Mouse (Mus musculus) CD4-positive, CD25-positive, alpha-beta regulatory T cell, adult 4 months (primary cell): Measurements from ENCODE around the gene Cfap61. TPM values are rescaled to one million over a fixed set of nuclear protein-coding genes. Genes with fewer than 3 reads are reported as not detected.
A peak's percentile ranks its signal among the peaks of the same experiment; 100 is the strongest.

ENCODE experiments used
- ATAC-seq: one replicate; pipeline ENCODE4 v1.8.0; 2017
- polyA plus RNA-seq, 2 experiments: library from polyadenylated mRNA; unstranded; fragments of 100-300 nt; shearing (Covaris generic); gene quantifications; one replicate each; pipeline ENCODE4 v1.2.1; 2017

The Cfap61 gene
- polyA plus RNA-seq, 2 experiments from 2014 or later, result not detected

DNA sequence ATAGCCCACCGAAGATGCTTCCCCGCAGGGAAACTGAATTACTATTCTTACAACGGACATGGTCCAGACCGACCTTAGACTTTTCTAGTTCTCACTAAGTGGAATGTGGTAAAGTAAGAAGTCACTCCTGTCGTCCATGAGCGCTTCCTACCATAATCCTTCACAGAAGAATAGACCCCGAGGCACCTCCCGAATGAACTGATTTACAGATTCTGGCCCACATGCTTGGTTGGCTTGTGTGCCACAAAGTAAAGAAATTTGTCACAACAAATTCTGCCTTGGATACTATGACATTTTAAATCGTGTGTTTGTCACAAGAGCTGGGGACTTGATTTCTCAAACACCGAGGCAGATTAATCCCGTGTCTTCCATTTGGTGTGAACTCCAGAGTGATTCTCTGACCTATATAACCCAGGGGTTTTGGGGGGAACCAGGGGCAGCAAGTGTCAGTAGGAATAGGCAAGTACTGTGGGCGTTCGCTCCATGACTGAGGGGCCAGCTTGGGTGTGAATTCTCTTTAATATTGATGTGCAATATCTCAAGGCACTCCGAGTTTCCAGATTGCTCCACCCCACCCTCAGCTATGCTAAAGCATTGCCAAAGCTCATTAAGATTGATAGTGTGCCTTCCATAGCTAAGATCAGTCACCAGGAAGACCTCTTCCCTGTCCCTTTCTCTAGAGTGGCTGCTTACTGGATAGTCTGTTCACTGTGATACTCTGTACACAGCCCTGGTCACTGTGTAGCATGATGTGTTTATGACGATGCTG is 214.8 kb downstream of the Cfap61 start:
- ATAC-seq, result no peak

DNA sequence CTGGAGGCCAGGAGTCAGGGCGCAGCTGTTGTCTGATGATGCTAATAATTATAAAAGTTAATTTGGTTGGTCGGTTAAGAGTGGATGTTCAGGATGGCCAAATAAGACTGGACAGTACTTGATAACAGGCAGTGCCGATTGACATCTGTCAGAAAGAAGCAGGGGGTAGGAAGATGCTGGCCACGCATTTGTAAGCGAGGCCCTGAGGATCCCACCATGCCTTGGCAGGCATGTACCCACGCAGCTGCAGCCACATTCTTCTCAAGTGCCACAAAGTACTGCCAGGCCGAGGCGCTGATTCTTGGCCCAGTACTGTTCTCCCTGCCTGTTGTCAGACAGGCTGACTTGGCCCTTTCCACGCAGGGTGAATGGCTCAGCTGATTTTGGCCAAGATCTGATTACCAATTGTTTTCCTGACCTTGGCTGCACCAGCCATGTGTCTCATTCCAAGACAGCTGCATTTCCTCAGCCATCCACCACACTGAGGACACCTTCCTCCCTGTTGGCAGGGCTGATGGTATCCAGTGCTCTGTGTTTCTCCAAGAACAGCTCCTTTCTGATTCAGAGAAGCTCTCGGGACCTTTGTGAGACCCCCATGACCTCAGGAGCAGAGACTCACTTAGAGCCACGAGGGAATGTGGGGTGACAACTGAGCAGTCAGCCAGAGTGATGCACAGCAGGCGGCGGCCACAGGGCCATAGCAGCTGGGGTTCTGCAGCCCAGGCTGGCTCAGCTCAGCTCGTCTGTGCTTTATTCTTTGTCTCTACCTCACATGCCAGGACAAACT is 233.6 kb downstream of the Cfap61 start:
- no peak for ATAC-seq

DNA sequence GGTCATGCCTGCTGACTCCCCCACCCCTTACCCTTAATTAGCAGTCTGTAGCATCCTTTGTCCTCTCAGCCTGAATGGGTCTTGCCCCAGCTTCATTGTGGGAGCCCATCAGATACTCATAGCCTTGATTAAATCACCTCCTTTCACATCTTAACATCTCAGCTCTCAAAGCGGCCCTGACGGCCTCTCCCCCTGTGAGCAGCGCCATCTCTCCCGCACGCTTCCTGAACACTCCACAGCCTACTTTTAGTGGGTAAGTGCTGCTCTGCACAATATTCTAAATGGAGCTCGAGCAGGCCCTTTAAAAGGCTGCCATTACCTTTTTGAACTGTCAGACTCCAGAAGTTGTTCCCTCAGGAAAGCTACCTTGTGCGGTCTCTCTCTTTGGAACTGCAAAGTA is 234.9 kb downstream of the Cfap61 start:
- ATAC-seq, result no peak

DNA sequence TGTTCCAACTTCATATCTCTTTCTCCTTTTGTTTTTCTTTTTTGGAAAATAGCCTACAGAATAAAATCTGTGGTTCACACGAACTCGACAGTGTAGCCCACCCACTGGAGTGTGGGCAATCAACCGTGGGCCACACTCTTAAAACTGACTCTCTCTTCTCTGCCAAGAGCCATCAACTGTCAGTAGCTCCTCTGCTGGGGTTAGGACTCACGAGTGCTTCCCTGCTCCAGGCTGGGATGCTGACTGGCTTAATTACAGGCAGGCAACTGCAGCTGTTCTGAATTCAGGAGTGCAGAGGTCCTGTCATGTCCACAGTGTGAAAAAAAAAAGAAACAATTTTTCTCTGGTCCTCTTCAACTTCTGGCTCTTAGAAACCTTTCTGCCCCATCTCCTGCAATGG is 237.5 kb downstream of the Cfap61 start:
- no peak for ATAC-seq

DNA sequence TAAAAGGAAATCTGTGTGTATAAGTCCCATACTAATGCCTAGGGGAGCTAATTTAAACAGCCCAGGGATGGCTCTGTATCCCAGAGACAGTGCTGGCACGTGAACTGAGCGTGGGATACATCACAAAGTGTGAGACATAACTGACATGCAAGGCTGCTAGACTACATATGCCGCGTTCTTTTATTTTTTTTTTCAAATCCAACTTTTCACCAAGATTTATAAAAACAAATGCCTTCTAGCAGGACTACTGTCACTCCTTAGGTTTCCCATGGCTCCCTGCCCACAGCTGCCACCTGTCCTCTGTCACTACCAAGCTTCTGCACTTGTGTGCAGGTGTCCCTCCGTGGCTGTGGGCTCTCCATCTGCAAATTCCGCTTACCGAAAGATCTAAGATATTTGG is 239.6 kb downstream of the Cfap61 start:
- no peak for ATAC-seq

DNA sequence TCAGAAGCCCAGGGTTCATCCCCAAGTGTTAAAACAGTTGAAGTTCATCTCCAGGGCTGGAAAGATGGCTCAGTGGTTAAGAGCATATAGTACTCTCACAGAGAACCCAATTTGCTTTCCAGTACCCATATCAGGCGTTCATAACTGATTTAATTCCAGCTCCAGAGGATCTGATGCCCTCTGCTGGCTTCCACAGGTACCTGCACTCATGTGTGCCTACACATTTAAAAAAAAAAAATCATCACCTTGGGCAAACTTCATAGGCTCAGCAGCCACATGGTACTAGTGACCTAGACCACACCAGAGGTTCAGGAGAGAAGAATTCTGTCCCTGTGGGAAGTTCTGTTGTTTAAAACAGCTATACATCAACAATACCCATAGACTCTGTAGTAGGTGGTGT is 244.1 kb downstream of the Cfap61 start:
- ATAC-seq, result no peak

DNA sequence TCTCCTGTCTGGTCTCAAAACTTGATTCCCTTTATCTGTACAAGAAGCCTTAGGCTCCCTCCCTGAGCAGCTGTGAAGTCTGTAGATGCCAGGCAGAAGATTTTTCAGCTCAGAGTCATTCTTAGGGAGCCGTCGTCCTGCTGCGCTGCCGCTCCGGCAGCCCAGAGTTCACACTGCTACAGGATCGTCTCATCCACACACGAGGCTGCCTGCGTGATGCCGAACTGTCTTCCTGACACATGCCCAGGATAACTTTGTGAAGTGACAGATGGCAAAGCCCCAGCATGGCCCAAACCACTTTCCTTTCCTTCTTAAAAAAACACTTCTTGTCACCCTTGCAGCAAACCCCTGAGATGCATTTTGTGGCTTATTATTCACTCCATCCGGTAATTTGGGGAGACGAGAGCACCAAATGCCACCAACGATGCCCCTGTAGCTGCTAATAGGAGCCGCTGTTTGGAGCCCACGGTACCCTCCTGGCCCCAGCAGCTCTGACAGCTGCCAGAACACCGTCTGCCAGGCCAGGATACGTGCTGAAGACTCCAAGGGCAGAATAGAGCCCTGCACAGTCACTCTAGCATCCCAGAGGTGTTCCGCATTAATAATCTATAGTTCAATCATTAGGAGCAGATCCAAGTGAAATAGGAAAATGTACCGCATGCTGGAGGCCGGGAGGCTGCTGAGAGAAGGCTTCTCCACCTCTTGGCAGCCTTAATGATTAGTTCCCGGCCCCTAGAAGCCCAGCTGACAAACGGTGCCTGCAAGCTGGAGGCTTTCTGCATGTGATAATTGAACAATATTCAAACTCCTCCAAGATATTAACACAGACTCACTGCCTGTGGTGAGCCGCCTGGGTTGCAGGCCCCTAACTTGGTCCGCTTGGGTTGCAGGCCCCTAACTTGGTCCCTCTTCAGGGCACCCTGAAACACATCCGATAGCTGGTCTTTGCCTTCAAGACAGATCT is 249.5 kb downstream of the Cfap61 start:
- ATAC-seq, result no peak

DNA sequence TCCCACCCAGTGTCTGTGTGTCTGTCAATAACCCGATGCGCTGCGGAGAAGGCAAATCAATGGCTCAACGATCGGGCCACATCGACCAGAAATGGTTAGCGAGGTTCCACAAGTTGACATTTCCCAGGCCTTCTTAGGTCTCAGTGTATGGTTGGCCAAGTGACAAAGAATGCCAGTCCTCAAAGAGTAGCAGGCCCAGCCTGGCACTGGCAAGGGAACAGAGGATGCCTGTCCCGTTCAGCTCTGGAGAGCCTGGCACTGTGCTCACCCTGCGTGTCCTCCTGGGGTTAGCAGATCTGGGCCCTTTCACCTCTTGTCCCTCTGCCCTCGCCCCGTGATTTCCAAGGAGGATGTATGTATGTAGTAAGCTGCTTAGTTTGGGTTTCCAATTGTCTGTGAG is 261.5 kb downstream of the Cfap61 start:
- no peak for ATAC-seq

DNA sequence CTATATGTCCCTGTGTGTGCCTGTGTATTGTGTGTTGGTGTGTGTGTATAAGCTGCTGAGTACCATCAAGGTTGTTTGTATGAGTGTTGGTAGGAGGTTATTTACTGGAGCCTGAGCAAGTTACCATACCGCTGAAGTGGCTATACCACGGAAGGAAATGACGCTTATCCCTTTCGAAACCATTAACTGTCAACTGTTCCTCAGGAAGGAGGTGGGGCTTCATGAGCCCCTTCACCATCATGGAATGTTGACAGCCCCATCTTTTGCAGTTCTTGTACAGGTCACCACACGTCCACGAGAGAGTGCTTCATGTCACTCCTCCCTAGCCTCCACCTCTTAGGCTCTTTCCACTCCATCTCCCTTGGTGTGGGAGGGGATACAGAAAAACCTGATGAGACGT is 263.4 kb downstream of the Cfap61 start:
- ATAC-seq, result peak; percentile 88

DNA sequence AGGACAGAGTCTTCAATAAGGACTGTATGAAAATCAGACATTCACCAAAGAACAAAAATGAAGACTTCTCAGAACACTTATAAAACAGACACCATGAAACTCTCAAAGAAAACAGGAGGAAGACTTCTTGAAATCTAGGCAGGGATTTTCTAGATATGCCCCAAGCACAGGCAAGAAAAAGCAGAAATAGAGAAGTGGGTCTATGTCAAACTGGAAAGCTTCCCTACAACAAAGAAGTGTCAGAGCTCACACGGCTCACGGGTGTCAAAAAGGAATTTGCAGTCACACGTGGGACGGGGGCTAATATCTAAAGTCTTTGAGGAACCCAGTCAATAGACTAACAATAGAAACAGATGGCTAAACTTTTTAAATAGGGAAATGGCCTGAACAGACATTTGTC is 276.4 kb downstream of the Cfap61 start:
- ATAC-seq, result no peak

DNA sequence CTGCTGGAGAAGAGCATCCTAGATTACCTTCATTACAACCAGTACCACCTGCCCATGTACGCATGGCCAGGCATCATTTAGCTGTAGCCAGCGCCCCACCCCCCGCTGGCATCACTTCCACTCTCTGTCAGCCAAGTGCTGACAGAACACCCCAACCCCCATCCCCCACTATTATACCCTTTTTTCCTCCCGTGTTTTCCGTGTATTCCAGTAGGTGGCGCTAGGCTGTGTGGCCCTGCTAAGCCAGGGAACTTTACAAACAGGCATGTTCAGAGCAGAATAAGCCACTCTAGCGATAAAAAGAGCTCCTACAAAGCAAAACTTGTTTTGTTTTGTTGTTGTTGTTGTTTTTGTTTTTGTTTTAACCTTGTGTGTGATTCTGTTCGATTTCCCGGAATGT is 280.1 kb downstream of the Cfap61 start:
- peak; percentile 87 for ATAC-seq

DNA sequence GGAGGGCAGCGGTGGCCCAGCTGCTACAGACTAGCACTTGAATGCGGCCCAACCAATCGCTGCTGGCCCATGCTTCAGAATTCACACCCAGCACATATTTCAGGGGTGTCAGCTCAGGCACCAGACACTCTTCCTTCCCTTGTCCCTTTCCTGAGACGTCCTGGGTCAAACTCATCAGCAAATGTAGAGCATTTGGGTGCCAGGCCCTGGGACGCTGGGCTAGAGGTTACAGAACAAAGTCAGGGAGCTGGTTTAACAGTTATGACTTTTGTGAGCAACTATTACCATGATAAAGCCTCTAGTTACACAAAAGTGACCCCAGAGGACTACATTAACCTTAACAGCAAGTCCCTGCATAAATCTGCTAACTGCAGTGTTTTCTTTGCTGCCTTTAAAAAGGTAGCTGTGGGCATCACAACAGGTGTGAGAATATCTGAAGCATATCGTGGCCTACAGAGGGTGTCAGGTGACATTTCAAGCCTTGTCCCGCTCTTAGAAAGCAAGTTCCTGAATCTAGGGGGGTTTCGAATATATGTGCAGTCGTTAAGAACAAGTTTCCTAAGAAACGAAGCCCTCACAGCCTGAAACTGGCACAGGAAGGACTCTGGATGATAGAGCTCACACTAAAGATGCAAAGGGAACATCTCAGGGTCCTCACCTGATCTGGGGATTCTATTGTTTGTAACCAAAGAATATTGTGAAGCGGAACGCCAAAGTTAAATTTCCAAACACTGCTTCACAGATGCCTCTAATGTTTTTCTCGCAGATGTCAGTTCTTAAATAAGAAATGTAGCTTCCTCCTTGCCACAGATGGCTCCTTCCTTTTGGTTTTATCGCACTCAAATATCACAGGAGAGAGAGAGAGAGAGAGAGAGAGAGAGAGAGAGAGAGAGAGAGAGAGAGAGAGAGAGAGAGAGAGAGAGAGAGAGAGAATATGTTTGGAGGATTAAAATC is 281.8 kb downstream of the Cfap61 start:
- no peak for ATAC-seq

DNA sequence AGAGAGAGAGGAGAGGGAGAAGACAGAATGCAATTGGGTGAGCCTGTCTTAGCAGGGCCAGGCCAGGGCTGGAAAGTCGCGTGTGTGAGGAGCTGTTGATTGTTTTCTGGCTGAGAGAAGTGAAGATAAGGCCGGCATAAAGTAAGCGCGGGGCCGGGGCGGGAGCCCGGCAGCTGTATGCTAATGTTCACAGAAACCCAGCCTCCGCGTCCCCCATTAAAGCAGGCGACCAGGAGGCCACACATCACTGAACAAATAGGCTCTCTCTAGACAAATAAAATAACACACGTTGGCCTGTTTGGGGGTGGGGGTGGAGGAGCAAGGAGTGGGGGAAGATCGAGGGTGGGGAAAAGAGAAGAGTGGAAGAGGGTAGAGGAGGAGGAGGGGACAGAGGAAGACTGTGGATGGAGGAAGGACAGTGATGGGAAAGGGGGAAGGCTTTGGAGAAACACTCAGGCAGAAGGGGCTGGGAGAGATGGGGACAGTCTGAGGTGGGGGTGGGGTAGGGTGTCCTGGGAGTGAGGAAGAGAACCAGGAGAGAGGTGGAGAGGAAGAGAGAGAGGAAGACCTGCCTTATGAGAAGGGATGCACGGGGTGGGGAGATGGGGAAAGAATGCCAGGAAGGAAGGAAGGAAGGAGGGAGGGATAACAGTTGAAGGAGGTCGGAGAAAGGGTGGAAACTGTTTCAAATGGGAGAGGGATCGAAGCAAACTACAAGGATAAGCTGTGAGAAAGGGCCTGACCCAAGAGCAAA is 282.8 kb downstream of the Cfap61 start:
- no peak for ATAC-seq

DNA sequence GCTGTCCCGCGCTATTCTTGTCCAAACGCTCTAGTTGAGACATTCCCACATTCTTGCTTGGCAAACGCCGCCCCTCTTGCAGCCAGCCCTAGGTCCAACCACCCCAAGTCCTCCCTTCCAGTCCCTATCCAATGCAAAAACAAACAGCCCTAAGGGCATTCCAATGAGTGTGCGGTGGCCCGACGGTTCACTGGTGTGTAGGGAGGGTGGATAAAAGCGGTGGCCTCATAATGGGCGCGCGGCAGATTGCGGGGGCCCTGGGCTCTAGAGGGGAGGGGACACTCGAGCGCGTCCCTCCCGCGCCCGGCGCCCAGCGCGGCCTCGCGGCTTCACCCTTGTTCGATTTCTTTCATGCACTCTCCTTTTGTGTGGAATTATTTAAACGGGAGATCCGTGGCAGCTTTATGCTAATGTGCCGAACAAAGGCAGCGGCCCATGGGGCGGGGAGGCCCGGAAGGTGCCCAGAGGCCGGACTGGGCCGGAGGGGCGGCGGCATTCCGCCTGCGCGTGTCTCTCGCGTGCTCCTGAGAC is 283.6 kb downstream of the Cfap61 start:
- no peak for ATAC-seq

DNA sequence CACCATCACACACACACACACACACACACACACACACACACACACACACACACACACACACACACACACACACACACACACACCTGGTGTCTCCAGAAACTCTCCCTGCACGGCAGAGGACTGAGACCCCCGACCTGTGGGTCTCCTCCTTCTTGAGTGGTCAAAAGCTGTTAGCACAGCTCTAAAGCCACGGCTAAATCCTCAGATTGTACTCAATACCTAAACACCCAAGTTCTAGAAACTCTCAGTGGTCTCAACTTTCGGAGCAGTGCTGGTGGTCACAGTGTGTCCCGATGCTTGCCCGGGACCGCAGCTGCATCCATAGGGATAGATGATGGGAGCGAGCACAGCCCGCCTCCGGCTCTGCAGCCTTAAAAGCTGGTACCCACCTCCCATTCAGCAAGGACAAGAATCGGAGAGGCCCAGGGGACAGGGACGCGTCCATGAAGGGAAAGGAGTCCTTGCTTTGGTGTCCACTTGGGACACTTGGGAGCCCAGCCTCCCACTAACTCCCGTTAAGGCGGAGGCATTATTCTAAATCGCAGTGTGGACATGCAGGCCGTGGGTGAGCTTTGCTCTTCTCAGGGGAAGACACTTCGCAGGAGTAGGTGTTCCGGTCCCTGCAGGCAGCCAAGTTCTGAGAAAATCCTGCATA is 284.4 kb downstream of the Cfap61 start:
- ATAC-seq, result no peak

DNA sequence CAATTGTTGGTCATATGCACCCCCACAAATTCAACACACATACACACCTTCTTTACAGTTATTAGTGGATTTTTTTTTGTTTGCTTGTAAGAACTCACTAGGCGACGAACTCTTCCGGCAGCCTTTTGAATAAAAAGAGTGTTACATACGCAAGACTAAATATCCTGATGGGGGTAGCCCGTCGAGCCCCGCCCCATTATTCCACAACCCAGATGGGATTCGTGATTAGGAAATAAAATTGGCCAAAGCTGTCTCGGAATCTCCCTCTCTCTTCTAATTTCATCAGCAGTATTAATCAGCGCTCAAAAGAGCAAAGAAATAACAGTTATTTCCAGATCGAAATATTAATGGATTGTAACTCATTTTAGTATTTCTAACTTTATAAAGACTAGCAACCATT is 285.2 kb downstream of the Cfap61 start:
- no peak for ATAC-seq

DNA sequence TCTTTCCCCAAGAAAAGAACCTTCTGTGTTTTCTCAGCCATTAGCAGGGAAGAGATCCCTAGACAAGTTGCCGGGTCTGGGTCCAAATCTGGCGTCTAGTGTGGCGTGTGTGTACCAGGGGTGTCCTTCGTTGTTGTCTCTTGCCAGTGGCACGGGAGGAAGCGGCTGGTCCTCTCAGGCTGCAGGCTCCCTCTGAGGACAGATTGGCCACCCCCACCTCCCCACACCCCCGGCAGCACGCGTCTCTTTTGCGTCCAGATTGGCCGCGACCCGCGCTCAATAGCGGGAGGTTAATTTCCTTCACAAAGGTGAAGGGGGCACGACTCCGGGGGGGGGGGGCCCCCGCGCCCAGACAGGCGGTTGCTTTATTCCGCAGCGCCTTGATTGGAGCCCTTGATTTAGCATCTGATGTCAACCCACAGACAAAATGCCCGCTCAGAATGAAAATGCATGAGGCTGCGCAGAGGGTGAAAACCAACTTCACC is 286.0 kb downstream of the Cfap61 start:
- ATAC-seq, result no peak

DNA sequence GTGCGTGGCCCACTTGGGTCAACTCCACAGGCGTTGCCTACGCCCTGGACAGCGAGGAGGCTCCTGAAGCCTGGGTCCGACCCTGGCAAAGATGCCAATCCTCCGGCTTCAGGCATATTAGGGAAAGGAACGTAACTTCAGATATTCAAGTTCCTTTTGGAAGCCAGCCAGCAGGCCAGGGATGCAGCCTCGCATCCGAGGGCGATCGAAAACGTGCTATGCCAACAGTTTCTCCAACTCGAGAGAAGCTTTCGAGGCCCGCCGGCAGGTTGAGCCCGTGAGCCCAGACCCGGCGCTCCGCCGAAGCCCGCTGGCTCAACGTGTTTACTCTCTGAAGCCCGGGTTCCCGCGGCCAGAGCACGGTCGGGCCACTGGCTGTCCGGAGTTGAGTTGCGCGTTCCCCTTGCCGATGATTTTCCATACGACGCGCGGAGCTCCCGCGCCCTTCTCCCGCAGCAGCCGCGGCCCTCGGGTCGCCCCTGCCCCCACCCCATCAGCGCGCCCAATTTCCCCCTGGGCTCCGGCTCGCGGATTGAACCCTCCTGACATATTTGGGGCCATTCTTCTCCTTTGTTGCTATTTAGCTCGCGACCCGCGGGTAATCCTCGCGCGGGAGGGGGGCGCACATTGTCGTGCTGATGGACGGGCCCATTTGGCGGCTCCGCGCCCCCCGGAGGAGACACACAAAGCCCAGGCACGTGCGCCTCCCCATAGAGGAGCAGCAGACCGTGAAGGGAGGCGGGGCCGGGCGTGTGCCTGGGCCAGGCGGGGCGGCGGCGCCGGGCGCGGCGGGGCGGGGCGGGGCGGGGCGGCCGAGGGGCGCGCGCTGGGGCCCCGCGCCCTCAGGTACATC is 286.7 kb downstream of the Cfap61 start, which contains the start of gene Insm1:
Gene Insm1, plus strand, starts transcription at position 846 of the 853 bp plus-strand sequence.
- peak; percentile 42 for ATAC-seq

DNA sequence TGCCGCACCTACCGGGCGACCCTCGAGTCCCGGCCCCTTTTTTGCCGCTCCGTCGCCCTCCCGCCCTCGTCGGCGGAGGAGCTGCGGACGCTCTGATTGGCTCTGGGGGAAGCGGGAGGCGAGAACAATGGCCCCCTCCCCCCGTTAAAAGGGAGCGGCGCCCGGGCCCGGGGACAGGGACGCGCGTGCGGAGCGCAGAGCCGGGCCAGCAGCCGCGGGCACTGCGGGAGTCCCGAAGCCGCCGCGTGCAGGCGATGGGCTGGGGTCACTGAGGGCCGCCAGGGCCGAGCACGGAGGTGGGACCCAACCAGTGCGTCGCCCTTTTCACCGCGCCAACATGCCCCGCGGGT is 287.3 kb downstream of the Cfap61 start:
- ATAC-seq, result peak; percentile 6
